Mouse (Mus musculus): ENCODE results near the gene Emx2.

The Emx2 gene

DNA sequence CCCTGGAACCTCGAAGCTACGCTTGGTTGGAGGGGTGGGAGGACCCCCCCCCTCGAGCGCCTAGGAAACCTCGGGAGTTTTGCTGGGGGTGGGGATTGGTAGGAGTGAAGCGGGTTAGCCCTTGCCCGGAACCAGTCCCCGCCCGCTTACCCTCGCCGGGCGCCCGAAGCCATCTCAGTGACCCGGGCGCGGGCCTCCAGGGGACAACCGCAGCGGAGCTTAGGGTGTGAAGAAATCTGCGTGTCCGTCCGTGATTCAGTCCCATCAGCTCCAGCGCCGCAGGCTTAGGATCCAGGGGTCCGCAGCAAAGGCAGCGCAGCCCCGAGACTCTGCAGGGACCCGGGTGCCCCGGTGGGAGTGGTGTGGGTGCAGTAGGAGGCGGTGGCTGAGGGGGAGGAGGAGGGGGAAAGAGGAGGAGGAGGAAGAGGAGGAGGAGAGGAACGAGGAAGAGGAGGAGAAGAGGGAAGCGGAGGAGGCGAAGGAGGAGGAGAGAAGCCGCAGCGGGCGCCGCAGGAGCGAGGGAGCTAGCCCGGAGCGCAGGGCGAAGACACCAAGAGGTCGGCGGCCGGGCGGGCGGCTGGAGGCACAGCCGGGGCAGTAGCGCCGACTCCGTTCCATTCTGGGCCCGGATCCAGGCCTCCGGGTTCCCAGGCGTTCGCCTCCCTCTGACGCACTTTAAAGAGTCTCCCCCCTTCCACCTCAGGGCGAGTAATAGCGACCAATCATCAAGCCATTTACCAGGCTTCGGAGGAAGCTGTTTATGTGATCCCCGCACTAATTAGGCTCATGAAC, at the start of gene Emx2:
TSS of gene Emx2 (plus strand) at position 422 of the 792 bp plus-strand sequence.
- no peak for DNase-seq (ENCODE audit: extremely low read depth, low read depth)

DNA sequence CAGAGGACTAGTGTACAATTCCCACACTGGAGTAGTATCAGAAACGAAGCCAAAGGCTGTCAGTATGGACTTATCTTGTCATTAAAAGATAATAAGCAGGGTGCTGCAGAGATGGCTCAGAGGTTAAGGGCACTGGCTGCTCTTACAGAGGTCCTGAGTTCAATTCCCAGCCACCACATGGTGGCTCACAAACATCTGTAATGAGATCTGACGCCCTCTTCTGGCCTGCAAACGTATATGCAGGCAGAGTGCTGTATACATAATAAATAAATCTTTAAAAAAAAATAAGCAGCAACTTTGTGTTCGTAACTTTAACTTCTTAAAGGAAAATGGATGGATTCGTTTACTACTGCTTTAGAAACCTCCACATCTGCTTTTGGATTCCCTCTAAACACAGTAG, 44.0 kb upstream of the Emx2 start:
- DNase-seq (ENCODE audit: extremely low read depth, low read depth): no peak

DNA sequence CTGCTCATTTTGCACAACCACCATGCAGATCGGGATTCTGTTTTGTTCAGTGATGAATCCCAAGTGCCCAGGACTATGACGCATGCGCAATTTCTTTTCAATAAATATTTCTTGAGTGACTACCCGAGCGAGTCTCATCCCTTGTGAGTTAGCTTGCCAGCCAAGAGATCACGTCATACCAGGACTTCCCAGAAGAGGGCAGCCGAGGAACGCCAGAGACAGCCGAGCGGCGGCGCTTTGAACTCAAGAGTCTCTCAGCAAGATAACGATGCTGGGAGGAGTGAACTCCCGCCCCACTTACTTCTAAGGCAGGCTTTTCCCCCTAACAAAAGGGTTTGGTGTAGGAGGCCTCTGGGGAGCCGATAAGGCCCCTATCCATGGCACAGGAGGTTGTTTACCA, 40.1 kb upstream of the Emx2 start:
- DNase-seq (ENCODE audit: extremely low read depth, low read depth): peak; percentile 84

DNA sequence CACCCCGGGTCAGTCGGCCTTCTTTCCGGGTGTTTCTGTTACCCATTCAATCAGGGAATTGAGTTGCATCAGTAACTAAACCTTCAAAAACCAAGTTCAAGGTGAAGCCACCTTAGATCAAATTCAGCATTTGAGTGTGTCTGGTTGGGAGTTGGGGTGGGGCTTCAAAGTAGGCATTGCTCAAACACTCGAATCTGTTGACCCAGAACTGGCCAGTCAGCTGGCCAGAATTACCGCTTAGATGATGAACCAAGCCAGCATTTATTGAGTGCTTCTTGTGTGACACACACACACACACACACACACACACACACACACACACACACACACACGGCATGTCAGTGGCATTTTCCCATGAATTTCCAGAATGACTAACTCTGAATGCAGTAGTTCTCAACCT, 39.5 kb upstream of the Emx2 start:
- no peak for DNase-seq (ENCODE audit: extremely low read depth, low read depth)

DNA sequence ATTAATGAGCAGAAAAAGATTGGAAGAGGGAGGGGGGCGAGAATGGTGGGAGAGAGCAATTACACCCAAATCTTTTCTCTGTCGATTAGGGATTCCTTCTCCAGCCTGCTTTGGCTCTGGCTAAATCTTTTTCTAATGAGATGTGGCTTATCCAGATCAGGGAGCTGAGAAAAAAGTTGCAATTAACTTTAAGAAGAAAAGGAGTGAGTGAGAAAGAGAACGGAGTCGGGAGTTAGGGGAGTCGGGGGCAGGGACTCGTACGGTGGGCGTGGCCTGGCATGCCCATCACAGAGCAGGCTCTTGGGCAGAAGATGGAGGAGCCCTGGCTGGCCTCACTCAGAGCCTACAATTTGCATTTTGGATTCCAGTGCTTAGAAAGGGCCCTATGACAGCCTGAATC, 35.8 kb upstream of the Emx2 start:
- DNase-seq (ENCODE audit: extremely low read depth, low read depth): no peak

DNA sequence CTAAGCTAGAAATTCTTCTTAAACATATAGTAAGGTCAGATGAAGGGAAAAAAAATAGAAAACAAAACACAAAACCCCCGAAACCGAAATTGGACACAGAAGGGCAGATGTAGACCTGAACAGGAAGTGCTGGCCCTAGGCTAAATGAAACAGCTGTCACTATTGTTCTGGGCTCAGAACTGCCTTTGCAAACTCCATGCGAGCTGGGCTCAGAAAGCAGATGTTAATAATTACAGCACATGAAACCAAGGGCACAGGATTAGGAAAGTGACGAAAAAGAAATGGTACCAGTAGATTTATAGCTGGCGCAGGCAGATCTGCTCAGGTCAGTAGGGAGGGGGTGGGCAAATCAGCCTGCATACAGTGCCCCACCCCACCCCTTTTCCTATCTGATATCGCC, 34.5 kb upstream of the Emx2 start:
- DNase-seq (ENCODE audit: extremely low read depth, low read depth): no peak

DNA sequence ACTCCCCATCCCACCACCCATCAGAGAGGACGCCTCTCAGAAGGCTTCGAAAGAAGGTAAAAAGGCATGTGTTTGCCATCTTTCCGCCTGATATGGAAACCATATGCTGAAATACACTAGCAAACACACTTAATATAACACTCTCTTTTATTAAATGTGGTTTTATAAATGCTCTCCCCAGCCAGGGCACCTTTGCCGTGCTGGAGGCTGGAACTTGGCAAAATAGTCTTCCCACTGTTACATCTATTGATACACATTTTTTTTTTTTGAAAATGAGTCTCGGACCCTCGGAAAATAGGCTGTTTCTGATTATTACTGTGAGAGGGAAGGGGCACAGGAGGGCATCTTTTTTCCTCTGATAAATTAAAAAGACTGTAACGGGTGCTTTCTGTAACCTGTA, 33.2 kb upstream of the Emx2 start:
- no peak for DNase-seq (ENCODE audit: extremely low read depth, low read depth)

DNA sequence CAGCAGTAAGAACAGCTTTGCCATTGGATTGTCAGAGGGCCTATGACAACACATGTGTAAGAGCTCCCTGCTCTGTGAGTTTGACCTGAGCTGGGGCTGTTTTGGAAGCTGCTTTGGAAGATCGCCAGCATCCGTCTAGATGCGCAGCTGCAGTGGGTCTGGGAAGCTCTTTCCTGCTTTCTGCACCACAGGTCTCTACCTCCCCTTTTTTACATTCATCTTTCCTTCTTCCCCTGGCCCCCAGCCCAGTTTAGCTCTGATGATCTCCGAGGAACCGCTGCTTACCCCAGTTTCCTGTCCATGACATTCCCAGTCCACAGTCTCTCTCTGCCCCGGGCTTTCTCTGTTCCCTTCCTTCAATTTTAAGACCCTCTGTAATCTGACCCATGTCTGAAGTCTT, 25.9 kb upstream of the Emx2 start:
- no peak for DNase-seq (ENCODE audit: extremely low read depth, low read depth)

DNA sequence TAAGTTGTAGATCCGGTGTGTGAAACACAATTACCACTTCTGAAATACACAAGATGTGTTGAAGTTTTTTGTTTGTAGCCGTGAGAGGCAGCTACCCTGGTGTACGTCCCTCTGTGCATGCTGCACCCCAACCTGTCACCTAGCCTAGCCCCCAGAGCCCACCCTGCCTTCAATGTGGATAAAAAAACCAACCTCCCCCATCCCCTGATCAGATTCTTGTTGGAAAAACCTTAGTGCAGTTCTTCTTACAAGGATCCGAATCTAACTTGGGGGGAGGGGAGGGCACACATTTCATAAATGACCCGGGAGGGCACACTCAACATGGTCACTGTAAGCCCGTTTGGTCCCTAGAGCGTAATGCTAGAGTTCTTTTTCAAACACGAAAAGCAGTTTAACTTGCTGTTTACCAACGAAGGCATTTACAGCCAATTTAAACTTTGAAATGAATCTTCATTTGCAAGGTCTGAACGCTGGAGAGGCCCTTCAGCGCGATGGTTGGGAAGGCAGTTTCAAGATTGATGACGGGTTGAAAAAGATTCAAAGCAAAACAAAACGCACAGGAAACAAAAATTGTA, 7.5 kb upstream of the Emx2 start:
- DNase-seq (ENCODE audit: extremely low read depth, low read depth): no peak

DNA sequence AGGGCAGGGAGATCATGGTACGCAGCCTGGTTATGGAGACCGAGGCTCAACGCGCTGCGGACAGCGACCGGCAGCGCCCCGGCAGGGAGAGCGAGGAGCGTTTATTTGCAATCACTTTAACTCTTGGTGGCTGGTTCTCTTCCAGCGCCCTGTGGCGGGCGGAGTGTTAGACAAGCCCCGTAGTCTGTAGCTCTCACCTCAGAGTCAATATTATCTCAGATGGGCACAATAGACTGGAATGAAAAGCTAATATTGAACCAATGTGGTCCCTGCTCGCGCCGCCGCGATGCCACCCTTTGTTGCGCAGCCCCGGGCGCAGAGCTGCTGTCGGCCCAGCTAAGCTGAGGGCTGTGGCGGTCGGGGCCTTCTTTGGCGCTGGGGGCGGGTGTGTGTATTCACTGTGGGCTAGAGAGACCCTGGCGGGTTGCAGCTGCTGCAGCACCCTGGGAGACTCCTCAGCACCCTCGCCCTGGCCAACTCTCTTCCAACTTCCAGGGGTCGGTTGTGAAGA, 6.7 kb upstream of the Emx2 start:
- DNase-seq (ENCODE audit: extremely low read depth, low read depth): no peak

DNA sequence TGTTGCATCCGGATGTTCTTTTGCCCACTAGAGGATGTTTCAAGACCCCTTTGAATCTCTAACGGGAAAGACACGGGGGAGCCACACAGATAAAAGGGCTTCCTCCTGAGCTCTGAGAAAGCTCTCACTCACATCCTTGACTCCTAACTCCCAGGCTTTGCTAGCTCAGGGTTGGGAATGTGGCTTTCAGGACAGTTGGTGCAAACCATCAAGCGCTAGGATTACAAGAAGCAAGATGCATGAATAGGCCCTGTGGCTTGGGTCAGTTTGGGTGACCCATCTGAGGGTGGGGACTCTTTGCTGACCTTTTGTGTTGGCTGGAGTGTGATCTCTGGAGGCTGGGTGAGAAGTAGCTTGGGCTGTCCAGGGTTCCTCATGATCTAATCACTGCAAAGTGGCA, 5.9 kb upstream of the Emx2 start:
- DNase-seq (ENCODE audit: extremely low read depth, low read depth): no peak

DNA sequence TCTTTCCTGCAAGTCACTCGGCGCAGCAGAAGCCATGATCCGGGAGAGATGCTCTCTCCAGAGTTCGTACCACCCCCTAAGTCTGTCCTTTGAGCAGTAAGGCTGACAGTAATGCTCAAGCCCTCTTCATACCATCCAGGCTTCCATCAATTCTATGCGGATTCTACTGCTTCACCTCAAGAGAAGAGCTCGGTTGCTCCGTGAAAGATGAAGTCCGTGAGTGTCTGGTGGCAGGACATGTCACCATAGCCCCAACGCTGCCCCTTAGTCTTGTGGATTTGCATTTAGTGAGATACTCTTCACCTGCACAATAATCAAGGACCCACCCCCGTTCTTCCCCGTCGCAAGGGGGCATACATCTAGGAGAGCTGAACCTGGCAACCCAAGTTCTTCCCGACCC, 4.6 kb upstream of the Emx2 start:
- DNase-seq (ENCODE audit: extremely low read depth, low read depth): no peak

DNA sequence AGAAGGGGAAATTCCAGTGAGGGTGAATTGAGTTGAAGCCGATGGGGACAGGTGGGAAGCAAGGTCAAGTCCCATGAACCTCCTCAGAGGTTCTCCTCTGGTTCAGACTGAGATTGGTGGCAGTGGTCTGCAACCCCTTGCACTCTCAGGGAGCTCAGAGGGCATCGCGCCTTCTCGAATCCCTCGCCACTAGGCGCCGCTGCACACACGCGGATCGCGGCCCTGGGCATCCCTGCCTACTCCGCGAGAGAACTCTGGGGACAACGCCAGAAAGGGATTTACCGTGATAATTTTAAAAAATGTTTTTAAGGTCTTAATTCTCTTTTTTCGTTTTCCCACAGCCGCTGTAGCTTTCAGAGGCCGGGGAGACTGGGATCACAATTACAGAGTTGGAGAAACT, 4.0 kb upstream of the Emx2 start:
- DNase-seq (ENCODE audit: extremely low read depth, low read depth): no peak

DNA sequence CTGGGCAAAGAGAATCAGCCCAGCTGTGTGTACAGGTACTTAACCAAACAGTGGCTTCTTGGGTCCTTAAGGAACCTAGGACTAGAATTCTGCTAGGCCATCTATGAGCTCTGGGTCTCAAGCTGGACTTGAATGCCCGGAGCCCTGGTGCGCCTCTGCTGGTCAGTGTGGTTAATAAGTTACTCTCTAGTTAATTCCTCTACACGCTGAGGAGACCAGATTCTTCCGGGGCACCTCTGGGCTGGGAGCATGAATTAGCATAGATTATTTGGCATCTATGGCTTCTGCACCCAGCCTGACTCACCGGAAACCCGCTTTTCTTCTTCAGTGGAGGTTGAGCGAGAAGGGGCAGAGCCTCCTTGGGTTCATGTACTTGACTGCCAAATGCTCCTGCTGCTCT, 2.5 kb upstream of the Emx2 start:
- no peak for DNase-seq (ENCODE audit: extremely low read depth, low read depth)

DNA sequence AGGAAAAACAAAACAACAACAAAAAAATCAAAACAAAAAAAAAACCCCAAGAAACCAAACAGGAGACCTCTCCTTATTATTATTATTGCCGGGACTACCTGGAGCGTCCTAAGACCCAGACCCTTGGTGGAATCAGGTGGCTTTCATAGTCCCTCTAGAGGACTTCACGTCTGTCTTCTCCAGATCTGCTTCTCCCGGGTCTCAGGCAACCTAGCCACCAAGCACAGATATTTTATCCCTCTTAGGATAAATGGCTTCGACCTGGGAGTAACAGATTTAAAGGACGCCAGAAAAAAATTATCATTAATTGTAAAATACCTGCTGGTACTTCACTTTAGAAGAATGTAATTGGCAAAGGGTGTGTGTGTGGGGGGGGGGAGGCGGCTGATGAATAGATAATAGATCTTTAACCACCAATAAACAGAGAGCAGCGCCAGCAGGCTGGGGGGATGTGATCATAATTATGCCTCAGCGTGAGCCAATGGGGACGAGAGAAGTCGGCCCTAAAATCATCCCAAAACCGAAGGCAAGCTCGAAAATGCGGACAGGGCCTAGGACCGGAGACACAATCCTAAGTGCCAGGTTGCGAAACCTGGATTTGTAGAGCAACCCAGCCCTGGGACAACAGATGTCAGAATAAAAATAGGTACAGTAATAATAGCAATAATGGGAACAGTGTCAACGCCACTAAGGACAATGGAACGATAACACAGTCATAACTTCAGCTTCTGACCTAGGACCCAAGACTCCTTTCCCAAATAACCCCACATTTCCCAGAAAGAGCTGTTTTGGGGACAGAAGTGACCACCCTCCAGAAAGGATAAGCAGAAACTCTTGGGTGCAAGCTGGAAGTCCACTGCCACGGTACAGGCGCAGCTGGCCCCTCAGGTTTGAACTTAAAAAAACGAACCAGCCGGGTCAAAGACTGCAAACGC, 894 bp upstream of the Emx2 start:
- DNase-seq (ENCODE audit: extremely low read depth, low read depth): no peak

DNA sequence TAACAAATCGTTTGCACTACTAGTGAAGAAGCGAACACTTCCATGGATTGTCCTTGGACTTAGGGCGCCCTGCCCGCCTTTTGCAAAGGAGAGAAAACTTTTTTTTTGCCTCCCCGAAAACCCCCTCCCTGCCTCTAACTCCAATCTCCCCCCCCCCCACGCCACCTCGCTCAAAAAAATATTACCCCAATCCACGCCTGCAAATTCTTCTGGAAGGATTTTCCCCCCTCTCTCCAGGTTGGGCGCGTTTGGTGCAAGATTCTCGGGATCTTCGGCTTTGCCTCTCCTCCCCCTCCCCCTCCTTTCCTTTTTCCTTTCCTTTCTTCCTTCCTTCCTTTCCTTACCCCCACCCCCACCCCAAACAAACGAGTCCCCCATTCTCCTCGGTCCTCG, 567 bp downstream of the Emx2 start:
- no peak for DNase-seq (ENCODE audit: extremely low read depth, low read depth)

DNA sequence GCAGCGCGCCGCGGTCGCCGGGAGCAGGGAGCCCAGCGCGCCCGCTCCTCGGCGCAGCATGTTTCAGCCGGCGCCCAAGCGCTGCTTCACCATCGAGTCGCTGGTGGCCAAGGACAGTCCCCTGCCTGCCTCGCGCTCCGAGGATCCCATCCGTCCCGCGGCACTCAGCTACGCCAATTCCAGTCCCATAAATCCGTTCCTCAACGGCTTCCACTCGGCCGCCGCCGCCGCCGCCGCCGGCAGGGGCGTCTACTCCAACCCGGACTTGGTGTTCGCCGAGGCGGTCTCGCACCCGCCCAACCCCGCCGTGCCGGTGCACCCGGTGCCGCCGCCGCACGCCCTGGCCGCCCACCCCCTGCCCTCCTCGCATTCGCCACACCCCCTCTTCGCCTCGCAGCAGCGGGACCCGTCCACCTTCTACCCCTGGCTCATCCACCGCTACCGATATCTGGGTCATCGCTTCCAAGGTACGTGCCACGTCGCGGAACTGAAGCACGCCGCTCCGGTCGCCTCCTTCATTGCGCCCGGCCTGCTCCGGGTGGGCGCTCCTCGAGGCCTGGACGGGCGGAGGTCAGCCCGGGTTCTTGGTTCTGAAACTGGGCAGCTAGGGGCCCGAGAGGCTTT, 1.1 kb downstream of the Emx2 start:
- DNase-seq (ENCODE audit: extremely low read depth, low read depth): no peak

DNA sequence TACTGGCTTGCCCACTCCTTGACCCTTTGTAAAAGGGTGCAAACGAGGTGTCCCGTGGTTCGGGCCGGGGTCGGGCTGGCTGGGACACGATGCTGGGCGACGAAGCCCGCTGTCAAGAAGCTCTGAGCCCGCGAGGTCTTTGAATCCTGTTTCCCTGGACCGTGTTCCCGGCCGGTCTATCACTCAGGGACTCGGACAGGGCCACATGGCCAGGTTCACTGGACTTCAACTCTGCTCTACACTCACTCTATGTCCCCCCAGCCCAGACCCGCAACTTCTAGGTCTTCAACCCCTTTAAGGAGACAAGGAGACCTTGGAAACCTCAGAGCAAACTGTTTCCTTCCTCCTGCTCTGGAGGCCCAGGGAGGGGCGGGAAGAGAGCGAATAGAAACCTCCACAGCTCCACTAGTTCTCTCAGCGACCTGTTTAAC, 1.7 kb downstream of the Emx2 start:
- no peak for DNase-seq (ENCODE audit: extremely low read depth, low read depth)

DNA sequence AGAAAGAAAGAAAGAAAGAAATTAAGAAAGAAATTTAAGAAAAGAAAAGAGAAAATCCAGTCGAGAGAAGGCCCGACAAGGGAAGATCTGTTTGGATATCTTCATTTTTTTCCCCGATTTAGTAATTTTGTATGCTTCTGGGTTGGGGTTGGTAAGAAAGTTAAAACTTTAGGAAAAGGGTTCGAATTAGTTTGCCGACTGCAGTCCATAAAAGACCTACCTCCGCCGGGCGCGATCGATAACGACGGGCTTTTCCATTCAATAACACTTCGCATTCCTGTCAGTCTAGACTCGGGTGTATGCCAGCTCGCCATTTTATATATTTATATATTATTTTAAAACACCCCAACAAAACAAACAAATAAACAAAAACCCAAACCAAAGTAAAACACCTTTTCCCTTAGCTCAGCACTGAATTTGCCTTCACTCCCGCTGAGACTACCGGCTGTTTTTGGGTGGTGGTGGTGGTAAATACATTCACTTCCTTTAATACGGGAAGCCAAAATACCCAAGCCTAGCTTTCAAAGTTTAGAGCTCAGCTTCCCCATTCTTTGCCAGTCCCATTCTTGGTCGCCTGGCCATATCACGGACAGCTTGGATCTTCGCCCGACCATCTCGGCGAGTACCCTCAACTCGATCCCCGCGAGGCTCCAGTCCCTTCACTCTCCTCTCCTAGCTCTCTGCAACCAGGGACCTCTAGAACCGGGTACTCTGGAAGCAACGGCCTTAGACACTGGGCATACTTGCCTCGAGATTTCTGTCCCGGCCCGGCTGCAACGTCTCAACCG, 2.4 kb downstream of the Emx2 start:
- DNase-seq (ENCODE audit: extremely low read depth, low read depth): no peak

DNA sequence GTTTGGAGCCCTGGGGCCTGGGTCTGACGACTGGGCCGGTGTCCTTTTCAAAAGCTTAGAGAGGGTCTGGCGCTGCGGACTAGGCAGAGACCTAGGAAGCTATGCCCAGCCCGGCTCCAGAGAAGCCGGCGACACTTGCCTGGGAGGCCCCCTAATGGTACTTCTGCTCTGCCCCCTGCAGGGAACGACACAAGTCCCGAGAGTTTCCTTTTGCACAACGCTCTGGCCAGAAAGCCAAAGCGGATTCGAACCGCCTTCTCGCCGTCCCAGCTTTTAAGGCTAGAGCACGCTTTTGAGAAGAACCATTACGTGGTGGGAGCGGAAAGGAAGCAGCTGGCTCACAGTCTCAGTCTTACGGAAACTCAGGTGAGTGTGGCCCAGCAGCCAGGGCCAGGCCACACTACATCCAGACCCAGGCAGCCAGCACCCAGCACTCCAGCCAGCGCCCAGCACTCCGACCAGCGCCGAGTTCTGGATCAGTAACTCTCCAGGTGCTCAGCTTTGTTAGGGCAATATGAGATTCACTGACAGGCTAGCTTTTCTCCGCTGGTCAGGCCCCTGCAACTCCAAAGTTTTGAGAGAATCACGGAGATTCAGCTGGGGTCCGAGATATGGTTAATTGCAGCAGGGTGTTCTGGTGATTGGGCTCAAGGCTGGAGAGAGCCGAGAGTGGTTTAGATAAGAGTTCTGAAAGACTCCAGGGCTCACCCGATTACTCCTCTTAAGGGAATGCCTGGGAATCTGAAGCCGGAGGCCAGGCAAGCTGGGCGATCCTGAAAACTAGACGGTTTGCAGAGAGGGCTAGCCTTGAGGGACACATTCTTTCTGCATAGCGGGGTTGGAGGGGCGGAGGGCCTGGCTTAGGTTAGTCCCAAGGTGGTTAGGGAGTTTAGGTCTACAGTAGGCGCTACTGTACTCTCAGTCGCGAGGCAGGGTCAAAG, 3.6 kb downstream of the Emx2 start:
- no peak for DNase-seq (ENCODE audit: extremely low read depth, low read depth)

All from MEL-GATA-1-ER (cell line).